Mouse (Mus musculus) ZHBTc4 (cell line): Measurements from ENCODE around the gene Spocd1.

Experiments
- DNase-seq: peaks from one replicate; pipeline ENCODE4 v3.0.0-alpha.2; 2011; ENCODE audit warnings: low read depth, low spot score

Spocd1 gene

DNA sequence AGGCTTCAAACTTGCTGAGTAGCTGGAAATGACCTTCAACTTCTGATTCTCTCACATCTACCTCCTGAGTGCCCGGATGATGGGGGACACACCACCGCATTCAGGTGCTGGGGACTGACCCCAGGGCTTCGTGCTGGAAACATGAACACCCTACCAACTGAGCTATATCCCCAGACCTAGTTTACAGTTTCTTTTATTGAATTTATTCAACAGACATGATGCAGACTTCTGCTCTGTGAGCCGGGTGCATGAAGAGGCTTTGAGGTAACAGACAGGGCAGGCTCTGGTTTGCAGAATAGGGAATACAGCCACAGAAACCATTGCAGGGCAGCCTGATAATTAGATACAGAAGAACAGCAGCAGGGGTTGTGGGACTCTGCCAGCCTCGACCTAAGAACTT is 10.6 kb upstream of the Spocd1 start:
- DNase-seq = no peak

DNA sequence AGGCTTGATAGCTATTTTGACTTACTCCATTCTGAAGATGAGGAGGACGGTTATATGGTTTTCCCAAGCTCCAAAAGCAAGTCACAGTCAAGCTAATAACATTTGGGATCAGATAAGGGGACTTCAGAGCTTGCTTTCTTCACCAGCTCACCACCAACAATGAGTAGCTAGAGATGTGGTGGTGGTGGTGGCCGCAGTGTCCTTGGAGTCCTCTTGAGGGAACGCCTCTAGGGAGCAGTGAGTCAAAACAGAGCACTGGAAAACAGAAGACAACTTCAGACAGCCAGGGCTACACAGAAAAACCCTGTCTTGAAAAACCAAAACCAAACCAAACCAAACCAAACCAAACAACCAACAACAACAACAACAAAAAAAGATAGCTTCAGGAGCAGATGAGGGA is 10.1 kb upstream of the Spocd1 start:
- no peak for DNase-seq

DNA sequence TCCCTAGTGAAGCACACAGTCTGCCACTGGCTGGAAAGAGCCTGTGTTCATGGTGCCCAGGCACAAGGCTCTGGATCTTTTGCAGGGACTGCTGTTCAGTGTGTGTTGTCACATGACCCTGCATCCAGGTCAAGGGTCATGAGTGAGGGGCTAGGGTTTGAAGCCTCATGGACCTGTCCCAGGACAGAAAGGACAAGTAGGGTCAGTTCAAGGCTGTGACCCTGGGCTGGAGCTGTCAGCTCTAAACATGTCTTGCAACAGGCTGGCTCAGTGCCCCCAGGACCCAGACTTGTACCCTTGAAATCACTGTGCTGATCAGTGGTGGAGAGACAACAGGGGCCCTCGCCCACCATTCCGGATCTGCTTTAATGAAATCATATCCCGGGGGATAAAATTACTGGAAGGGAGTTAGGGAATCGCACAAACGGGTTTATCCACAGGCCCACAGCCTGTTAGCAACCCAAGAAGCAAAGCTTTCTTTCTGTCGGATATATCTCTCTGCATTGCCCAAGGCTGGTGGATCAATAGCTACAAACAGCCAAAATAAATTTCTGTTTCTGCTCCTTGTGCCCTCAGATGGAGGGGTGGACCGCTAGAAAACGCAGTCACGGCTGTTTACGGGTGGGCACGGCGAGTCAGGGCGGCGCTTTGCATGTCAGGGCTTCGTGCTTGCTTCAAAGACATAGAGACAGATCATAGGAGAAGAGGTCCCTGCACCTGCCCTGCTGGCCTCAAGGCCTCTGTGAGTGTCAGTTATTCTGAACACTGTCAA is 8.3 kb upstream of the Spocd1 start:
- no peak for DNase-seq

DNA sequence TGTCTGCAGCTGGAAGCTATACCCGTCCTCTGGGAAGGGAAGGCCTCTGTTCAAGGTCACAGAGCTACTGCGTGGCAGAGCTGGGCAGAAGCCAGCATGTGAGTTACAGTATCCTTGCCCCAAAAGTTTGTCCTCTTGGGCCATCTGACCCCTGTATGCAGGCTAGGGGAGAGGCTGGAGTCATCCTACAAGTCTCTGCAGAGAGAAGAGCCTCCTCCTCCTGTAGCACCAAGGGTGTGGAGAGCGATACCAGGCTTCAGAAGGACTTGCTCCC is 7.8 kb upstream of the Spocd1 start:
- no peak for DNase-seq

DNA sequence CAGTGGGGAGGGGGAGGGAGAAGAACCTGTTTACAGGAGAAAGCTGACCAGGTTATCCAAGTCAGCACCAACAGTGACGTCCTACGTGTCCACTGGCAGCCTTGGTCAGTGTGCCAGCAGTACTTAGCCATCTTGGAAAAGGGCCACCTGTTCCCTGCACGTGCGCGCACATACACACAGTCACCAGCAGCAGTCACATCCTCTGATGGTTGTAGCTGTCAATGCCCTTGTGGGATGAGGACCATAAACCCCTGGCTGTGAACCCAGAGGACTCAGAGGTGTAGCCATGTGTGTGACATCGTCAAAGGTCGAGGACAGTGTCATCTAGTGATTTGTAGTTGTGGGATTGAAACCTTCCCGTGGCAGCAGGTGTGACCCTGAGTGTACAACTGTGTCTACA is 4.9 kb upstream of the Spocd1 start:
- no peak for DNase-seq

DNA sequence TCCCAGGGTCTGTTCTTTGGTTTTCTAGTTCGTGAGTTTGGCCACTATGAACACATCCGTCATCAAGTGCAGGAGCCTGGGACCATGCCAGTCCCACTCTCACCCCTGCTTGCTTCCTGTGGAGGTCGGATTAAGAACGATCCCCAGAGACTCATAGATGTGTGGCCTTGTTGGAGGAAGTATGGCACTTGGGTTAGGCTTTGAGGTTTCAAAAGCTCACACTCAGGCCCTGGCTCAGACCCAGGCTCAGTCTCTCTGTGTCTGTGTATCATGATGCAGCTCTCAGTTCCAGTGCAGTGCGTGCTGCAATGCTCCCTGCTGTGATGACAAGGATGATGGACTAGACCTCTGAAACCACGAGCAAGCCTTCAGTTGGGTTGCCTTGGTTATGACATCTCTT is 4.4 kb upstream of the Spocd1 start:
- DNase-seq = no peak

DNA sequence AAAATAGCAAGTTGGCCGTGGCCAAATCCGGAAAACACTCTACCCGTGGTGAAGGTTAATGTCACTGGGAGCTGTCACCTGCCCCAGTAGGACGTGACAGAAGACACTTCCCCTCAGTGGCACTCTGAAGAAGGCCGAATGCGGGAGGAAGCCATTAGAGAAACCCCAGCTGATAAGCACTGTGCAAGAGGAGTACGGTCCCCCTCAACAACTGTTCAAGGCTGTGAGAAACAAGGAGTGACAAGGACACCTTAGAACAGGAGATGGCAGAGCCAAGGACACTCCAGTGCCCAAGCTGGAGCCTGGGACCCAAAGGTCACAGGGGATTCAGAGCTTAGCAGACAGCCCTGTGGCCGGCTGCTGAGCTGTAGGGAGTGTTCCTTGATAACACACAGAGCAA is 2.5 kb upstream of the Spocd1 start:
- DNase-seq = no peak

DNA sequence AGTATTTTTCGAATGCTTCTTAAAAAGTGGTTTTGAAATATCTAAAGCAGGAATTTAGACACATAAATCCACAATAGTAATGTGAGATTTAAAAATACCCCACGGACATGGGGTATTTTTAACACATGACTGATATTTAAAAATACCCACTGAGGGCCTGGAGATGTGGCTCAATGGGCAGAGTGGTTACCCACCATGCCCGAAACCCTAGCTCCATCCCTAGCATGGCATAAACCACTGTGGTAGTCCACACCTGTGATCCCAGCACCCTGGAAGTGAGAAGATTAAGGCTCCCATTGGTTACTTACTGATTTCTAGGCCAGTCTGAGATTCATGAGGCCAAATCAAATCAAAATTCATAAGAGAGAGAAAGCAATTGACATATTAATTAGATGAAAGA is 2.0 kb upstream of the Spocd1 start:
- no peak for DNase-seq

DNA sequence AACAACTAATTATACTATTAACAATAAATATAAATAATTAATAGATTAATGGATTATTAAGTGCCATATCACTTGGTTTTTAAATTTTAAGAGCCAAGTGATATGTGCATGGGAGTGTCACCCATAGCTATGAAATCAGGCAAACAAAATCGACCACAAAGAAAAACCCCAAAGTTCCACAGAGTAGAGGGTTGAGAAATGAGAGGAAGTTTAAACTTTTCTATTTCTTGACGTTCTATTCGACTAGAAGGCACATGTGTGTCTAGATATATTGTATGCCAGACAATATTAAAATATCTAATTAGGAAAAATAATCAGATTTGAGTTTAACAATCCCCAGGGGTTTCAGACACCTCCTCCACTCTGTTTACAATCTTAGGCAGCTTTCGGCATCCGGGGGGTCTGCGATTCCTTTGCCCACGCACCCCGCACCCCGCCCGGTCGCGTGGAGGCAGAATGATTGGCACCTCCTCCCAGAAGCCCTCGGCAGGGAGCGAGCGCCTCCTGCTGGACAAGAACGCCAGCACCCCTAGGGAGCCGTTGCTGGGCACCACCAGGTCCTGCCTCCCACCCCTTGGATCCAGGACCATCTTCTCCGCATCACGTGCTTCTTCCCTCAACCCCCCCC is 811 bp upstream of the Spocd1 start:
- peak; percentile 78 for DNase-seq

DNA sequence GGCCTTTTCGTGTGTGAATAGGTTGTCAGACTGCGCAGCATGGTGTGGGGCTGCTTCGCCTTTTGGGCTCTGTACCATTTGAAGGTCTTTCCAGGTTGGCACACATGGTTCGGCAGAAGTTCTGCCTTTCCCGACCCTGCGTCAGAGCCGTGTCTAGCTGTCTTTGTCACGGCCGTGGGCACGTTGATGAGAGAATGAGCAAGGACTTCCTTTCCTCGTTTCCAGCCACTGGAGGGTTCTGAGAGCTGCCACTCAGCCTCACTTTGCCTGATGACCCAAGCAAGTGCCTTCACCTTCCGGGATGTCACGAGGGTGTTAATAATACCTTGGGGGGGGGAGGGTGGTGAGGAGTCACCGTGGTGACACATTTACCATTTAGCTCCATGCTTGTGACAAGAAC is 4.6 kb downstream of the Spocd1 start:
- DNase-seq = no peak

DNA sequence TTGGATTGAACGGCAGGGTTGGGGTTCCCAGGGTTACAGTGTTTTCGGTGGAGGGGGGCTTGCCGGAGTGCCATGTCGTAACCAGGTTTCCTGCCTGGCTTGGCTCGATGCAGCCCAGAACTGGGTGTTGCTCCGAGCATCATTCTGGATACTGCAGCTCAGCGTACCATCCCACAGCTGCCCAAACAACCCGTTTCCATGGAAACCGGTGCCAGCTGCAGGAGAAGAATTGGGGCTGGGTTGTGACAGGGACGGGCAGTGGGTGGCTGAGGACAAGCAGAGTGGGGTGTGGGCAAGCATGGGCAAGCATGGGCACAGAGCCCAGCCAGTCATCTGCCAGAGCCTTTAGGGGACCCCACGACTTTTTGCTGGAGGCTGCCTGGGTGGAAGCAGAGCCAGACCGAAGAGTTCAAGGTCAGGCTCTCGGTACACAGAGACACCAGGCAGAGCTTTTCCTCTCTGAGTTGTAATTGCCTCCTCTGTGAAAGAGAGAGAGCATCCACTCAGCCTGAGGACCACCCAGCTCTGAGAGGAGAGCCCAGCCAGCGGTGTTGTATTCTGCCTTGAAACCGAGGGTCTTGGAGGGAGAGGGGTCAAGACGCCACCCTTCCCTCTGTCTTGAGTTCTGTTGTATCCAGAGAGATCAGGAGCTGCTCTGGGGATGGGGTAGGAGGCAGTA is 5.3 kb downstream of the Spocd1 start:
- no peak for DNase-seq

DNA sequence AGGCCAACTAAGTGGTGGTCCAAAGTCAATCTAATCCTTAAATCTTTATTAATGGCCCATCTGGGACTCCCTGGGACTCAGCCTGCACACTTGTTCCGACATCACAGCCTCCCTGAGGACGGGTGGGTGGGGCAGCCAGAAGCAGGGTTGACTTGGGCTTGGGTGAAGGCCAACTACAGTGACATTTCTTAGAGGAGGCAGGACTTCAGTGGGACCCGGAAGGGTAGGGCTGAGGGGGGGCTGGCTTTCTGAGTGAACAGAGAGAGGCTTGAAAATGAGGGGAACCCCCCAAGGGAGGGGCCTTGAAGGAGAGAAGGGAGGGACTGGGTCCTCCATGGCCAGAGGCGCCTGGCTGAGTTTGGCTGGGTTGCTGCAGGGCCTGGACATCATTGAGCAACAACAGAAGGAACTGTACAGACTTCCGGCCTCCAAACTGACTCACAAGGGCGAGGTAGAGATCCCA is 22.3 kb downstream of the Spocd1 start:
- DNase-seq = no peak

DNA sequence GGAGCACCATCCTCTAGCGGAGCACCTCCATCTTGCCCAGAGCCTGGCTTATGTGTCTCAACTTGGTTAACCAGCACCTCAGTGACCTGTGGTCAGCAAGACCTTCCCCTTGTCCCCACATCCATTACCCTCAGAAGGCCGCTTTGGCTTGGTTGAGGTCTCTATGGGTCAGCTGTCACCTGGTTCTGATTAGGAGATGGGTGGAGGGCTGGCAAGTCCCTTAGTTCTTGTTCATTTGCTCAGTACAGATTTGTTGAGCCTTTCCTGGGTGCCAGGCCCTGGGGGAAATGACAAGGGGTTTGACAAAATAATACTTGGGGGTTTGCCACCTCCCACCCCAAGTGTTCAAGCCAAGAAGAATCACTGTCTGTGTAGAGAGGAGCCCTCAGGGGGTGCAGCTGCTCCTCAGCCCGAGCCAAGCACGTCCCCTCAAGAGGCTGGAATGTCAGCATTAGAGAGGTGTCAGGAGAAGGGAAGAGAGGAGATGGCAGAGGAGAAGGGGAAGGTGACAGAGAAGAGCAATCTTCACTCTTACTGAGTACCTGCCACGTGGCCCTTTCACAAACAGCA is 23.3 kb downstream of the Spocd1 start:
- DNase-seq = no peak

DNA sequence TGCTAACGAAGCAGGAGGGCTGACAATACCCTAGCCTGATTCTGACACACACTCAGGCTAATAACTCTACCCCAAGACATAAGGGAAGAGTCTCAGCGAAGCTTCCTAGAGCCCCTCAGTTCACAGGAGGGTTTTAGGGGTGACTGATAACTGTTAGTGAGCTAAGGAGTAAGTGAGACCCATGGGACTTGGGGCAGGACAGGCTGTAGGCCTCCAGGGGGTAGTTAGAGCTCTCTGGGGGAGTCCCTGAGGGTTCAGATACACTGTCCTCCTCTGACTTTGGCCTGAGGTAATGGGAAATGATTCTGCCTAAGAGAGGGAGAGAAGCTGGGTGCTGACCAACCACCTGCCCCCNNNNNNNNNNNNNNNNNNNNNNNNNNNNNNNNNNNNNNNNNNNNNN is 25.5 kb downstream of the Spocd1 start:
- no peak for DNase-seq

DNA sequence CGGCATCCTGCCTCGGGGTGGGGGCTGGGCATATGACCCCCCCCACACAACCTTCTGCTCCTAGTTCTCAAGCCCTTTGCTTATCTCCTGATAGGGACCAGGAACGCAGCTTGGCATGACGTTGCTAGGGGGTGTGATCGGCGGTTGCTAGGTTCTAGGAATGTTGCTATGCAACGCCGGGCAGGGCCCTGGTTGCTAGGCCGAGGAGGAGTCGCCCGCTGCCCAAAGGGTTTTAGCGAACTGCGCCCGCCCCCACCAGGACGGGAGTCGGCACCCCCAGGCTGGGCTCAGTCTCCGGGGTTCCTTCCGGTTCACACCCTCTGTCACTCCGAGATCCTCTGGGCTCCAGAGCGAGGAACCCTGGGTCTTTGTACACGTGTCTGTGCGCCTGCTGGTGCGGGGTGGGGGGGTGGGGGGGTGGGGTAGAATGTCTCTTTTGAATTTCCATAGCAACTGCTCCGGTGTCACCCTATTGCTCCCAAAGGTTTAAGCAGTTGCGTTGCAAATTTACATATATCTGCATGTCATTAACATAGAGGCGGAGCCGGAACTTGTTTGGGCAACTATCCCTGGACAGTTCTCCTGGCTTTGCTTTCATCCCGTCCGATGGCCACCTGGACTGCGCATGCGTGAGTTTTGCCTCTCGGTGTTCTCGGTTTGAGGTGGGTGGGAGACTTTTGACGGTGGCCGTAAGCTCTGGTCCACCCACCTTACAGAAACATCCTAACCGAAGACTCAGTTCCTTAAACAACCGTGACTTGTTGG is 31.3 kb downstream of the Spocd1 start:
- peak; percentile 92 for DNase-seq

DNA sequence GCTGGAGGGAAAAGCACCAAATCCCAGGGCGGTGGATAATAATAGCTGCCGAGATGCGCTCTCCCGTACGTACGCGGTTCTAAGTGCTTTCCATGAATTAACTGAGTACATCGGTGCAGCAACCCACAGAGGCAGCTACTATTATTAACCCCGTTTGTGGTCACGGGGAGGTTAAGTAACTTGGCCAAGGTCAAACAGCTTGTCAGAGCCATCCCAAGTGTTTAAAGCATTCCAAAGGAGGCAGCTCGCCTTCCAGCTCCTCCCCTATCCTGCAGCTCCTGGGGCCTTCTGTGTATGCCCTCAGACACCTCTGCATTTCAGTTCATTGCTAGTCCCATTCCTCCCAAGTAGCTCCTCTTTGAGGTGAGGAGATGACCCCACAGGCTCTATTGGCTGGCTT is 36.2 kb downstream of the Spocd1 start:
- peak; percentile 87 for DNase-seq

DNA sequence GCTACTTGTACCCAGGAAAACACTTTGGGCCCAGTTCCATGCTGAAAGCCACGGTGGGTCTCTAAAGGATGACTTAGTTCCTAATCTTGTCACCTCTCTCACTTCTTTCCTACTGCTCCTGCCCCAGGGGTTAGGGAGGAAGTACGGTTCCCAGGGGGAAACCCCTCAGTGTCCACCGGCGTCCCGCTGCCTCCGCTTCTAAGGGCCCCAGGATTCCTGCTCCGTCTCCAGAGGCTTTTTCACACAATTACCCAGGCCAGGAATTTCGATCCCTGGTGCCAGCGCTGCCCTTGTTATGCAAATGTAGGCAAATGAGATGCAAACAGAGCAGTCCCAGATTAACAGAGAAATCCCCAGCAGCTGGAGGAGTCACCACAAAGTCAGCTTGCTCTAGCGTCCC is 37.2 kb downstream of the Spocd1 start:
- DNase-seq = peak; percentile 89

DNA sequence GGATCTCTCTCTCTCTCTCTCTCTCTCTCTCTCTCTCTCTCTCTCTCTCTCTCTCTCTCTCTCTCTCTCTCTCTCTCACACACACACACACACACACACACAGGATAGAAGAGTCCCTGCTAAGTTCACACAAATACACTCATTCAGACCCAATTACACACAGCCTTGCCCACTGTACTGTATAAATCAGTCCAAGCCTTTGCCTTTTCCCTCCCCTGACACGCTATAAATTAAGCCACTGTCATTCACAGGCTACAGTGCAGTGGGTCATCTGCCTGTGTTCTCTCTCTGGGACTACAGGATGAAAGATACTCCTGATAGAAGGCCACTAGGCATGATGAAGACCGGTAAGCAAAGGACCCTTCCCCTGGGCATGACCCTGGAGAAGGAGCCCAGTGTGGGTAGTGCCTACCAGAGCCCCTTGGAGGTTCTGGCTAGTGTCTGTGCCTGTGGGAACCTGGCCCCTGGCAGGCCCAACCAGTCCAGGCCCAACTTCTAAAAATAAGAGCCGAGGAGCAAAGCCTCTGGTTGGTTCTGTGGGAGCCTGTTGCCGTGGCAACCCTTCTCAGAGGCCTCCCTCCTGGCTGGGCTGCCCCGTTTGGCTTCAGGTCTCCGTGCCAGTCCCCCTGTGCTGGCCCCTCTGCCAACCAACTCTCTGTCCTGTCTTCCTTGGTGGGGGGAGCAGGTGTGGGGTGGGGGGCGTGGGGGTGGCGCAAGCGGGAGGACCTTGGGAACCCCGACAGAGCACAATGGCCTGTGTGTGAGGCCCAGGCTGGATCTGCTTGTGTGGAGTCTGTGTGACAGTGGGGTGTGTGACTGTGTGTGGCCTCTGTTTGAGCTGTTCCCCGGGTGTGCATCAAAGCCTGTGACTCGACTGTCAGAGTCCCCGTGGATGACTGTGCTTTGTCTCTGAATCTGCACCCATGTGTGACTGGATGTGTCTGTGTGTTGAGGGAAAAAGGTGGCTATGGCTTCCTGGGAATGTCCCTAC is 38.3 kb downstream of the Spocd1 start:
- DNase-seq = peak; percentile 42

DNA sequence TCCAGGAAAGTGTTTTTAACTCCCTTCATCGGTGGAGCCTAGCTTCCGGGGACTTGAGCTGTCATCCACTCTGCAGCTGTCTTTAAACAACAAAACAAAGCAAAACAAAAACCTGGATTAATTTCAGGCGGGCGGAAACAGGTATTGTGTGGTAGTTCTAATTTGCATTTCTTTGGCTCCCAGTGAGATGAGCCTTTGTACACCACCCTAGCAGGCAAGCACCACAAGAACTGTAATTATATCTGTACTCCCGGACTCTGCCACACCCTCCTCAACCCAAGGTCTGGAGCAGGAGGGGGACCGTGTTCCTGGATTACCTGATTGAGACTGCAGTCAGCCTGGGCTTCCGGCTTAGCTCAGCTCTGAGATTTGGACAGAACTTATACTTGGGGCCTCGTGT is 41.1 kb downstream of the Spocd1 start:
- DNase-seq = peak; percentile 84

DNA sequence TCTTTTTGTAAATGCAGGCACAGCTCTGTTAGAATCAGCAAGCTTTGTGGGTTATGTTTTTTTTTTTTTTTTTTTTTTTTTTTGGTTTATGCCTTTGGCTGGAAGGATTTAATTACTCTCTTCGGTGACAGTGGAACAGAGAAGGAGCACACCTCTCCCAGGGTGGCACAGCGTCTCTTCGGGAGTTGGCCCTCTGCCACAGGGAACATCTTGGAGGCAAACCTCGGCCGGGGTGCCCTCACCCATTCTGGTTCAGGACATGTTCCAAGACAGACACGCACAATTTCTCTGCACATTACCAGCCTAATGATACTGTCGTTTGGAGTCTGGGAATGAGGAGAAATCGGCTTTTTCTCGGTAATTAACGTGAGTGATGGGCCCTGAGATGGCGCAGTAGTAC is 41.8 kb downstream of the Spocd1 start:
- no peak for DNase-seq

DNA sequence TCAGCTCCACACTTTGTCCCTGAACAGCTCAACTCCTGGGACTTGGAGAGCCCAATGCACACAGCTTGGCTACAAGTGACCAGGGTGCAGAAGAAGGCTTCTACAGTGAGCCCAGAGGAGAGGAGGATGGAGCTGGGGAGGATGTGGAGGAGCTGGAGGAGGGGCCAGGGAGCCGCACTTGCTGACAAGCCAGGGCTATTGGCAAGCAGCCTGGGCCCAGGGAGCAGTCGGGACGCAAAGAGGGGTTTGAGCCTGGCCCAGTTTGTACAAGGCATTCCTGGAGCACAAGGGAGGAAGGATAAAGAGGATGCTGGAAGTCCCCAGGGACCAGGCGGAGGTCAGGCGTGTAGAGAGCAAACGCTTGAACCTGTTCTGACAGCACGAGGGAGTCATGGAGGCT is 42.9 kb downstream of the Spocd1 start:
- peak; percentile 35 for DNase-seq
